Mouse (Mus musculus) C2C12 (cell line): ENCODE results near the gene Abhd14a. TPM values are rescaled to one million over a fixed set of nuclear protein-coding genes. Genes with fewer than 3 reads are reported as not detected.

Experiments used
- H3K27me3 ChIP-seq: one replicate; pipeline ENCODE4 v1.6.1; 2011; ENCODE audit not compliant: control insufficient read depth, insufficient read depth, insufficient read length
- H3K36me3 ChIP-seq: one replicate; pipeline ENCODE4 v1.6.1; 2011; ENCODE audit not compliant: control insufficient read depth, insufficient read depth
- H3K4me3 ChIP-seq: one replicate; pipeline ENCODE4 v1.5.1; 2011; ENCODE audit warnings: mild to moderate bottlenecking, control low read depth; ENCODE audit not compliant: poor library complexity, insufficient read depth, severe bottlenecking
- H3K79me2 ChIP-seq: one replicate; pipeline ENCODE4 v1.6.1; 2011; ENCODE audit not compliant: control insufficient read depth, insufficient read depth
- H3K79me3 ChIP-seq: one replicate; pipeline ENCODE4 v1.6.1; 2011; ENCODE audit warnings: low read depth, control low read depth
- H3ac ChIP-seq: one replicate; pipeline ENCODE3; 2011; ENCODE audit warnings: low read depth; ENCODE audit not compliant: control insufficient read depth, insufficient read length
- CEBPB ChIP-seq: IDR thresholded peaks from one replicate; pipeline ENCODE4 v1.6.1; 2011; ENCODE audit warnings: low read depth, mild to moderate bottlenecking, control low read depth, moderate library complexity
- CTCF ChIP-seq: IDR thresholded peaks from one replicate; pipeline ENCODE4 v1.5.1; 2011; ENCODE audit not compliant: control insufficient read depth, insufficient read depth, insufficient read length
- FOSL1 ChIP-seq: IDR thresholded peaks from one replicate; pipeline ENCODE4 v1.8.0; 2011; ENCODE audit warnings: mild to moderate bottlenecking, low read length; ENCODE audit not compliant: poor library complexity, insufficient read depth, severe bottlenecking
- MAX ChIP-seq: IDR thresholded peaks from one replicate; pipeline ENCODE4 v1.6.1; 2011; ENCODE audit warnings: mild to moderate bottlenecking, control low read depth
- MYOD1 ChIP-seq: IDR thresholded peaks from one replicate; pipeline ENCODE4 v1.6.1; 2011; ENCODE audit warnings: low read depth; ENCODE audit not compliant: control insufficient read depth, insufficient read length
- MYOG ChIP-seq: IDR thresholded peaks from one replicate; pipeline ENCODE4 v1.6.1; 2011; ENCODE audit not compliant: control insufficient read depth, insufficient read length; ENCODE audit errors: extremely low read depth
- USF1 ChIP-seq: IDR thresholded peaks from one replicate; pipeline ENCODE4 v1.6.1; 2011; ENCODE audit warnings: low read depth, mild to moderate bottlenecking, control low read depth, moderate library complexity
- polyA plus RNA-seq: library from polyadenylated mRNA; unstranded; fragments of >200 nt; fragmentation: generic; extraction: Trizol; gene quantifications from one replicate; pipeline ENCODE4 v1.2.1, GENCODE M21; 2012; ENCODE audit warnings: missing spikeins

Abhd14a gene
- polyA plus RNA-seq, 1 experiment = 18.4 TPM

DNA sequence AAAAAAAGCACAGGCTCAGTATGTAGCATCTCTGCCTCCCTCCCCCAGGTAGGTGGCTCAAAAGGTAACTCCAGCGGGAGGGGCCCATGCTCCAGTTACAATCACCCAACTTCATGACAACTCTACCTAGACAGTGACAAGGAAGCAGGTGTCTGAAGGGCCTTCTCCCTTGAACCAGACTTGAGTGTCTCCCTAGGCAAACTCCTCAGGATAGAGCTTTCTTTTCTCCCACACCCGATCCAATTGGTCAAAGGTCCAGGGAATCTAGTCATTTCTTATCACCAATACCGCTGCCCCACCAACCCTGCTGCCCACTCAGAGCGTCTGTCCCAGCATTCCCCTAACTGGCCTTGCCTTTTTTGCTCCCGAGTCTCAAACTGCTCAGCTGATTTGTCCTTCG is 19.2 kb upstream of the Abhd14a start:
- no peaks in the 10 kb centered on the region for H3K79me3 ChIP-seq
- no peak overlapping the region for H3K4me3 ChIP-seq
- H3ac ChIP-seq = no peak overlapping the region
- TF ChIP-seq FOSL1 = no peak
- TF ChIP-seq MAX = no peak
- TF ChIP-seq CEBPB = no peak
- no peak for TF ChIP-seq MYOG
- no peak for TF ChIP-seq MYOD1
- no peak for TF ChIP-seq USF1
- TF ChIP-seq CTCF = no peak
- H3K27me3 ChIP-seq = no peaks in the 10 kb centered on the region
- H3K79me2 ChIP-seq = no peaks in the 10 kb centered on the region
- H3K36me3 ChIP-seq = peaks cover 32% of the 10 kb centered on the region

DNA sequence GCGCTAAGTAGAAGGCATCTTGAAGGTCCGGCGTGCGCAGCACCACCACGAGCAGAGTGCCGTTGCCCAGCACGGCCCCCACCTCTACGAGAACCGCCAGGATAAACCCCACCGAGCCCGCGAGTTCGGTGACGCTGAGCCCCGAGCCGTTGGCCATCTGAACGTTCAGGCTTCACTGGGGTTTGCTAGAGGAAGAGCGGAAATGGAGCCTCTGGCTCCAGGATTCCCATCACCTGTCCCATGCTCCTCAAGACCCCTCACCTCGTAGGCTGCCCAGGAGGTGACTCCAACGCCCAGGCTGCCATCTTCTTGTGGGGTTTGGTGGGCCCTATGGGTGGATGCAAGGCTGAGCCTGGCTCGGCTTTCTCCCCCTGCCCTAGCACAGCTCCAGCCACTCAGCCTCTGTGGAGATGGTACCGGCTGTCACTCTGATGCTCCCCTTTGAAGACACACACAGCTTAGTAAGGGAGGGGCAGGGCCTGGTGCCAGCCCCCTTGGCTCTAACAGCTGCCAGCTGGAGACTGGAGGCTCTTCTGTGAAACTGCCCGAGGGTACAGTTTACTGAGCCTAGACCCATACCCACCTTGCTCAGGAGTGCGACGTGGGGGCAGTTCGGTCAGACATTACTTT is 18.2 kb upstream of the Abhd14a start, which contains the start of gene Gpr62:
Gene Gpr62 (minus strand): TSS at position 368 of the 630 bp plus-strand sequence.
- Histone ChIP-seq H3K4me3 (no peak within 1 kb of the TSS), H3K36me3 (peaks cover 39% of the 10 kb centered on the region), H3K27me3 (no peaks in the 10 kb centered on the region), H3K79me2 (peaks cover 3% of the 10 kb centered on the region), H3K79me3 (no peaks in the 10 kb centered on the region), H3ac (no peak within 1 kb of the TSS)
- TF ChIP-seq MYOD1 (no peak), FOSL1 (no peak), MAX (no peak)

- H3K27me3 ChIP-seq = no peaks in the 10 kb centered on the region
- H3K79me2 ChIP-seq = peaks cover 10% of the 10 kb centered on the region
- H3K36me3 ChIP-seq = peaks cover 46% of the 10 kb centered on the region
- no peak for TF ChIP-seq MYOG
- no peak for TF ChIP-seq CTCF
- TF ChIP-seq MYOD1 = no peak
- no peak for TF ChIP-seq CEBPB
- no peak for TF ChIP-seq FOSL1
- TF ChIP-seq USF1 = no peak
- no peak for TF ChIP-seq MAX
- no peak overlapping the region for H3ac ChIP-seq
- peaks cover 3% of the 10 kb centered on the region for H3K79me3 ChIP-seq
- H3K4me3 ChIP-seq = no peak overlapping the region
Measured at GRCm38 (mm10) chr9:106464751-106465541, 17.5 kb upstream of the Abhd14a start.

- H3K79me2 ChIP-seq = peaks cover 25% of the 10 kb centered on the region
- TF ChIP-seq CTCF (no peak), USF1 (no peak), MYOG (no peak), MAX (no peak), CEBPB (no peak), FOSL1 (no peak), MYOD1 (no peak)
- H3K36me3 ChIP-seq = peaks cover 58% of the 10 kb centered on the region
- H3ac ChIP-seq = no peak overlapping the region
- peaks cover 14% of the 10 kb centered on the region for H3K79me3 ChIP-seq
- H3K4me3 ChIP-seq = no peak overlapping the region
- H3K27me3 ChIP-seq = no peaks in the 10 kb centered on the region
Measured at GRCm38 (mm10) chr9:106463122-106464063, 15.9 kb upstream of the Abhd14a start.

DNA sequence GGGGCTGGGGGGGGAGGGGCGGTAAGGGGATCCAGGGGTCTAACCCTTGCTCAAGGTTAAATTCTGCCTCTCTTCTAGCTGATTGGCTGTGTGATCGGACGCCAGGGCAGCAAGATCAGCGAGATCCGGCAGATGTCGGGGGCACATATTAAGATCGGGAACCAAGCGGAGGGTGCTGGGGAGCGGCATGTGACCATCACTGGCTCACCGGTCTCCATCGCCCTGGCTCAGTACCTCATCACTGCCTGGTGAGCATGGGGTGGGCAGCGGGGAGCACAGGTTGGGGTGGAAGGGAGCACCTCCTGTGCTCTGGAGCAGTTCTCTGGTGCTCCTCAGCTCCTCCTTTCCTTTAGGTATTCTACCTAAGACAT is 14.9 kb upstream of the Abhd14a start:
- H3K36me3 ChIP-seq = peaks cover 65% of the 10 kb centered on the region
- H3K79me2 ChIP-seq = peaks cover 35% of the 10 kb centered on the region
- H3K4me3 ChIP-seq = no peak overlapping the region
- peaks cover 24% of the 10 kb centered on the region for H3K79me3 ChIP-seq
- H3K27me3 ChIP-seq = no peaks in the 10 kb centered on the region
- H3ac ChIP-seq = no peak overlapping the region
- no peak for TF ChIP-seq USF1
- no peak for TF ChIP-seq CEBPB
- no peak for TF ChIP-seq FOSL1
- no peak for TF ChIP-seq MAX
- TF ChIP-seq MYOD1 = no peak
- TF ChIP-seq CTCF = no peak
- TF ChIP-seq MYOG = no peak
